Mouse (Mus musculus): Measurements from ENCODE around the gene Lrig1. TPM values are rescaled to one million over a fixed set of nuclear protein-coding genes. Genes with fewer than 3 reads are reported as not detected.

Lrig1 gene
- 10 to 100 TPM; 24.5 to 25.3 TPM for total RNA-seq (2021)
- long read RNA-seq, full-length matches to known transcripts, result 12 of 18 reads
- long read RNA-seq, partial matches to known transcripts, result 5 of 18 reads
- long read RNA-seq, other reads (novel, unspliced or antisense), result 1 of 18 reads

DNA sequence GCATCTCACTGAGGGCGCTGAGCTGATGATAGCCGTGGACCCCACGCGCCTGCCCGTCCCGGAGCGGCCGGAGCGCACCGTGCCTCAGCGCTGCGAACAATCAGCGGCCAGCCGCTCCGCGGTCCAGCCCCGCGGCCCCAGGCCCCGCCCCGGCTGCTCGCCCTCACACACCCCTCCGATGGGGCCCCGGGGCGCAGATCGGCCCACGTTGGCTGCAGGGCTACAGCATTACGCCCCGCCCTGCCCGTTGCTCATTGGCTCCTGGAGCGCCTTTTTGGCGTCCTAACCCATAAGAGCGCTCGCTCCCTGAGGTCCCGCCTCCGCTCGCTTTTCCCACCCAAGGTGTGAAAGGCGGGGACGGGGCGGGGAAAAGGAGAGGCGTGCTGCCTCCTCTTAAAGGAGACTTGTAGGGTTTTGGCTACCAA, at the start of gene Lrig1:
TSS of gene Lrig1 (minus strand) at position 92 of the 425 bp plus-strand sequence.
- peak; percentile 96 to 98 for DNase-seq (ENCODE audit: low spot score in 2 of 2)

DNA sequence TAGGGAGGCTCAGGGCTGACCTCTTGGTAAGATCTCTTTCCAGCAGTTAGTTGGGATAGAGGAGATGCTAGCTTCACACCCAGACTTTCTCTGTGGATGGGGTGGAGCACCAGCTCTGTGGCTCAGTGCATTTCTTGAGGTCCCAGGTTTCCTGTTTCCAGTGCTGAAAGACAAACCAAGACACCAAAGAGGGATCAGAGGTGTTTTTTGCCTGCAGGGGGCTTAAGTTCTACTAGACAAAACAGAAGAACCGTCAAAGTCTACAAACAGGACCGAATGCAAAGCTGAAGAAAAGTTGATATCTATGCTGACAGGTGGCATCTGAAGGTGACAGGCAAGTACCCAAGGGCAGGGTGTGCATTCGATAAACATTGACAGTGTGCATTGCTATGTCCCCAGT, 49.7 kb upstream of the Lrig1 start:
- DNase-seq (ENCODE audit: low spot score in 2 of 2), result no peak

DNA sequence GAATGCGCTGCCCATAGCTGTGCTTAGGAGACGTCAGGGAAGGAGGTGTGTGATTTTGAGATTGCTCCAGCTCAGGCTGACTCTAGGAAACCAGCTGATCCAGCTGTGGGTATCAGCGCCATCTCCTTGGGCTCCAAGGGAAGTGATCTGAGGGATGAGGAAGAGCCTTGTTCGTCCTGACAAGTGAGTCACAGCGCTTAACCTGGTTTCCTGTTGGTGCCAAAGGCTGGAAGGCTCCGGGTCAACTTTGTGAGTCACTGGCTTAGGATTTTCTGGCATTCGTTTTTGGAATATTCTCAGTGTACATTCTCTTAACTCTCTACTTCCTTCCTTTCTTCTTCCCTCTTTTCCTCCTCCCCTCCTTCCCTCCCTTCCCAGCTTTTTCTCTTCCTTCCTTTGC, 48.4 kb upstream of the Lrig1 start:
- no peak for DNase-seq (ENCODE audit: low spot score in 2 of 2)

DNA sequence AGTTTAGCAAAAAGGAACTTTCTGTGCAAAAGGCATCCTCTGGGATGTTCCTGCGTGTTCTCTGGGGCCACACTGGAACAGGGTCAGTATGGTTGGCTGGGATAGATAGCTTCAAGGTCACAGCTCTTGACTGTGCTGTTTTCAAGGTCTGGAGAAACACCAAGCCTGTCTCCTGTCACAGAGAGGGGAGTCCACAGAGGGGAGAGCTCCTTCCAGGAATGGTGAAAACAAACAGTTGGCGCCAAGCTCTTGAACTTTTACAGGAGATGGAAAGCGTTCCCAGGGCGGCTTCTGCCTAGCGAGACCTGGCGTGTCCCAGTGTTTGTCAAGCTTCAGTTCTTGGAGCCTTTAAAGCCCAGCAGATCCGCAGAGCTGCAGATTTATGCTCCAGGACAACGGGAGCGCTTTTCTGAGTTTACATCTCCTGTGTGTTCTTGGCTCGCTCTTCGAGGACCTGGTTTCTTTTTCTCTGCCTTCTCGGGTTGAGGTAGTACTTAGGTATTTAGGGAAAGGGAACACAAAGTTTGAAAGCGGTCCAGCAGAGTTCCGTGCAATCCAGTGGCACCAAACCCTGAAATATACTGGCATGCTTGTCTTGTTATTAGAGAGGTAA, 40.3 kb upstream of the Lrig1 start:
- no peak for DNase-seq (ENCODE audit: low spot score in 2 of 2)

DNA sequence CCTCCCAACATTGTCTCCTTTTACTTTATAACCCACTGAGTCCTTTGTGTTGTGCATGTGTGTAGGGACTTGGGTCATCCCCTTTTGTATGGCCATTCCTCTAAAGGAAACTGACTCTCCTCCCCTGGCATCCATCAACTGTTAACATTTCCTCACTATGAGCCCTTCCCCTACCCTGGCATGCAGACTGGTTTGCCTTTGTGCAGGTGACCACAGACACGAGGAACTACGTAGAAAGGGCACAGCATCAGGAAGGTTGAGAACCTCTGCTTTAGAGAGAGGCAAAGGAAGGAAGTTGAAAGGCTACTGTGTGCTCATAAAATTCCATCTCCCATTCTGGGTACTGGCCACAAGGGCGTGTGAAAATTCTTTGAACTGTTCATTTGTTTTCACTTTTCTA, 38.7 kb upstream of the Lrig1 start:
- DNase-seq (ENCODE audit: low spot score in 2 of 2), result no peak

DNA sequence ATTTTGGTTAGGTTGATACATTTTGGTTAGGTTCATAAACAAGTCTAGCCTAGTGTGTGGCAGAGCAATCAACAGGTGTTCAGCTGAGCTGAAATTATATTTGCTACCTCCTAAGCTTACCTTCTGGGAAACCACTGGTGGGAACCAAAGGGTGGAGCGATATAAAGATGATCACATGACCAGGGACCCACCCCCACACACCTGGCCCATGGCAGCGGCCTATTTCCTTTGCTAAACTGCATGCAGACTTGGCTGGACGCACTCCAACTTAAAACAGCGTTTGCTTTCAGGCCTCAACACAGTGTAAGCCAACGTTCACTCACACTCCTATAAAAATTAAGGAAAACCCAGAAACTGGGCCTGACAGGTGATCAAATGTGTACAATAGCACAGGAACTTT, 33.9 kb upstream of the Lrig1 start:
- no peak for DNase-seq (ENCODE audit: low spot score in 2 of 2)

DNA sequence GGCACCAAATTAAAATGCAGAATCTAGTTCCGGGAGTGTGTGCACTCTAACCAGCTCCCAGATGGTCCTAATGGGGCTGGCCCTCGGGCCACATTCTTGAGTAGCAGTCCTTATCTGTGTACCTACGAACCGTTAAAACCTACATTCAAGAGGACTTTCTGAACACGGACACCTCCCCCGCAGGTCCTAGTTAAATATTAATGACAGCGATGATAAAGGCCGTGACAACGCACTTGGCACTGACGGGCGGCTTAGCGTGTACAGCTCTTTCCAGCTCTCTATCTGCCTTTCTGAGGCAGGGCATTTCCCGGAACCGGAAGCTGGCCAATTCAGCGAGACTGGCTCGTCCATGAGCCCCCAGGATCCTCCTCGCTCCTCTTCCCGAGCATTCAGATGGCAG, 29.9 kb upstream of the Lrig1 start:
- no peak for DNase-seq (ENCODE audit: low spot score in 2 of 2)

DNA sequence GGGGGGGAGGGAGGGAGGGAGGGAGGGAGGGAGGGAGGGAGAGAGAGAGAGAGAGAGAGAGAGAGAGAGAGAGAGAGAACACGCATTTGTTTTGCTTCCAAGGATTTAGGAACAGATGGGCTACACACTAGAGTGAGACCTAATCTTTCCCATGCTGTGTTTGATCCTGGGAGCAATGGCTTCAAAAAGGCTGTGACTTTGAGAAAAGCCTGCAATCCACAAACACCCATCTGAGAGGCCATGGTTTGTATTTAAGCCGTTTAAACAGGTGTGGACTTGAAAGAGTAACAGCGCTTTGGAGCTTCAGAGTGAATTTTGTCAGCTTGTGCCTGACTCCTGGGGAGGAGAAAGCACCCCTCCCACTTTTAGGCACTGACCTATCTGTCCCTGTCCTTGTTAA, 29.2 kb upstream of the Lrig1 start:
- no peak for DNase-seq (ENCODE audit: low spot score in 2 of 2)

GRCm38 (mm10) chr6:94724612-94725011, 24.7 kb upstream of the Lrig1 start:
- DNase-seq (ENCODE audit: low spot score in 2 of 2), result no peak

DNA sequence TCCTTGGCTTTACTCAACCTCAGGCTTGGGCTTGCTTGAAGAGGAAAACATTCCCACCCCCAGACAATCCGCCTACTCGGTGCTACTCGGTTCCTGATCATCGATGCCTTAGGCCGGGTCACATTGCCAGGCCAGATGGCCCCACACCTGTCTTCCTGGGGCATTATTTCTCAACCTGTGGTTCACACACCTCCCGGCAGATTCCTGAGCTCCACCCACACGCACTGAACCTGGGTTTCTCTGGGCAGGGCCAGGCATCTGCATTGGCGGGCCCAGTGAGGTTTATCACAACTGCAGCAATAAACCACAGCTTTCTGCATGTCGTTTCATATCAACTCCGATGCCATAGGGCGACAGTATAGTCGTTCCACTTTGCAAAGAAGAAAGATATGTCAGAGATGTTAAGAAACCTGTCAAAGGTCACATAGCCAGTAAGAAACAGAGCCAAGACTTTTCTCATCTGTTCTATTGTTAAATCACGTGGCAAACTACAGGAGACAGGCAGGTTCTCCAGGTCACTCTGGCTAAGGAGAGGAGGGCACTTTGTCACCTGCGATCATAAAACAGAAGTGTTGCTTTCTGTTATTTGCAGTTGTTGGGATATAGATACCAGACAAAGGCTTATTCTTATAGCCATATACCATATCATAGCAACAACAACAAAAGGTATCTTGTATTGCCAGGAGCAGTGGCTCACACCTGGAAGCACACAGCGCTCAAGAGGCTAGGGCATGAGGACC, 18.8 kb upstream of the Lrig1 start:
- no peak for DNase-seq (ENCODE audit: low spot score in 2 of 2)

- peak; percentile 5 to 26 for DNase-seq (ENCODE audit: low spot score in 2 of 2)
These were observed 17.9 kb upstream of the Lrig1 start for GRCm38 (mm10) chr6:94717705-94718489.

GRCm38 (mm10) chr6:94715645-94715940, 15.6 kb upstream of the Lrig1 start:
- DNase-seq (ENCODE audit: low spot score in 2 of 2), result no peak

DNA sequence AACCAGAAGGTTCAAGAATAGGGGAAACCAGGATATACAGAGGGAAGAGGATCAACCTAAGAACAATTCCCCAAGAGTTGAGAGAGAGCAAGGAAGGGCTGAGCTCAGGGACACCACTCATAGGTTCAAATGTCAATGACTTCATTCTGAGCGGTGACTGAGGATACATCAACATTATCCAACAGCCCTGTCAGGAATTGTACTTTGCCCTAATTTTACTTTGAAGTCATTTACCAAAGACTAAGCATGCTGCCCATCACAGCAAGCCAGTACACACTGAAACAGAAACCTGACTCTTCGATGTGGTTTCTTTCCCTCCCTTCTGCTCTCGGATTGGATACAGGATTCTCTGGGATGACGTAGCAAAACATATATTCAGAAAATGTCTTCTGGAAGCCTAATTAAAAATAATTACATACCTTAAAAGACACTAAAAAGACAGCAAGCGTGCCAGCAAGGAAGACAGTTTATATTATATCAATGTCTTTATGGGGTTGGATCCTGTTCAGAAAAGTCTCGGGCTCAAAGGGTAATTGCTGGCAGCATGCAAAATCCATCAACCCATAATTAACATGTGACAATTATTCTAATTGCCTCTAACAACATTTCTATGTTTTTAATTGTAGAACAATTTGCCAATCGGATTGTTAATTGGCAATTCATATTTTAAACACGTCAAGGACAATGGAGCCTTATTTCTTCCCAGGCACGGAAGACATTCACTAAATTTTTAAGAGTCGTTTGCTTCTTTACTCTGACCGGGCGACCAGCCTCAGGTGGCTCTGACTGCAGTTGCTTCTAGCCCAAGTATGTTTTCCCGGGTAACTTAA, 15.1 kb upstream of the Lrig1 start:
- no peak for DNase-seq (ENCODE audit: low spot score in 2 of 2)

DNA sequence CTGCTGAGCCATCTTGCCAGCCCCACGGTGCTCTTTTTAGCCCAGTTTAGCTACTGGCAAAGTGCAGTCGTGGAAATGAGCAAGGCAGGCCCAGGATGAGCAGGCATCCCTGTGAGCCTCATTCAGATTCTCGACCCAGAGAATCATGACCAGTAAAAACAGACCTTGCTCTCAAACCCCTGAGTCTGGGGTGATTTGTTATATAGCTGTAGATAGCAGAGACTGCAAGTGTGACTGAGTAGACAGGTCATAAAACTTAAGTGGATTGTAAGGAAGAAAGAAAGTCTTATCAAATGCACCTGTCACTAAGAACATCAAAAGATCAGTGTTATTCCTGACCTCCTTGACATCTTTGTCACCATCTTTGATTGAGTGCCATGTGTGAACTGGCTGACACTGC, 9.9 kb upstream of the Lrig1 start:
- DNase-seq (ENCODE audit: low spot score in 2 of 2), result no peak

DNA sequence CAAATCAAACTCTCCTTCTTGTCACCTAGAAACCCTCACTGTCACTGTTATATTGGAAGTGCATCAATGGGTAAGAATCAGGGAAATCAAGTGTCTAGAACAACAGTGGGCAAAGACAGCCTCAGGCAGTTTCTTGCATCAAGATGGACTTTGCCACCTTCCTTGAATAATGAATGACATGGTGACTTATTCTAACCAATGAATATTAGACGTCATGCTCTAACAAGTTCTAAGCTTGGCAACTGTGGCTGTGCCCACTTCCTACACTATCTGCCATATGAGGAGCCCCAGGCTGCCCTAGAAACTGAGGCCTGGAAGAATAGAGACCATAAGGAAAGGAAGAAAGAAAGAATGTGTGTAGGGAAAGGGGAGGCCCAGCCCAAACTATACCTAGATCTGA, 9.2 kb upstream of the Lrig1 start:
- DNase-seq (ENCODE audit: low spot score in 2 of 2), result no peak

GRCm38 (mm10) chr6:94707254-94707653, 7.3 kb upstream of the Lrig1 start:
- DNase-seq (ENCODE audit: low spot score in 2 of 2), result no peak

DNA sequence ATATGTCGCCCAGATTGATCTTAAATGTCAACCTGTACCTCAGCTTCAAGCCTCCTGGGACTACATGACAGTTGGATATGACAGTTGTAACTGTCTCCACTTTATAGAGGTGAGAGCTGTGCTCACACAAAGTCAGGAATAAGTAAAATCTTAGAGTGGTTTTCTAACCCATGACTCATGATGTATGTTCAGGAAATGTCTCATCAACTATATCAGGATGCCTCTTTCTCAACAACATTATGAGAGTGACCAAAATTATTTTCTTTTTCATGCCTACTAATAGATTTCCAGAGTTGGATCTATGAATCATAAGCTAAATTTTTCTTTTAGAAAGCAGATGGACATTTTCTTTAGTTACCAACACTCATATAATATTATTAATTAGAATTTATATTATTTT, 6.0 kb upstream of the Lrig1 start:
- no peak for DNase-seq (ENCODE audit: low spot score in 2 of 2)

GRCm38 (mm10) chr6:94702993-94703392, 3.0 kb upstream of the Lrig1 start:
- no peak for DNase-seq (ENCODE audit: low spot score in 2 of 2)

DNA sequence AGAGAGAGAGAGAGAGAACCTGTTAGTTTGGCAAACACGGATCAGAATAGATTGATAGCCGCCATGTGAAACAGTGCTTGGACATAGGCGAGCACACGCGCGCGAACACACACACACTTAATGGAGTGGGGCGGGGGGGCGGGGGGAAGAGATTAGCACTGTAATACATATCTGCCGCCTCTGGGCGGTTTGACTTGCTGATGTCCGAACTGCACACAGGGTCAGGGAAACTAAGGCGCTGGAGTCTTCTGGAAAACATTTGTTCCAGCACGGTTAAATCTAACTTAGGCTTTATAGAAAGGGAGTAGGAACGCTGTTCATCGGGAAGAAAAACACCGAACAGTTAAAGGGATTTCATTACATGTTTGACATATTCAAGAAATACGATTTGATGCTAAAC, 1.1 kb upstream of the Lrig1 start:
- DNase-seq (ENCODE audit: low spot score in 2 of 2), result no peak

DNA sequence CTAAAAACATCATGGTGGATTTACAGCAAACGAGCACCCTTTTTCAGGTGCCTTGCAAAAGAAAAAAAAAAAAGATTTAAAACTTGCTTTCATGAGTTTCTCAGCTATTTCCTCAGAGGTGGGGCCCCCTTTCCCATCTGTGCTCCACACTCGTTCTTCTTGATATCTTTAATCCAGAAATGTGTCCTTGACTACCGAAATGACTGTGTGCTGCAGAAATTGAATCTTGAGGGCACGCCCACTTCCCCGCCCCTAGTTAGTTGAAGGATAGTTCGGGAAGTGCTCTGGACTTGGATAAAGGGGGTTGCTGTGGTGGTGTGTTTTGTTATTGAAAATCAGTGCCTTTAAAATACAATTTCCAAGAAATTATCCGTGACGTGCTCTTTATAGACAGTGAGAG, 654 bp upstream of the Lrig1 start:
- DNase-seq (ENCODE audit: low spot score in 2 of 2), result peak in 1 of 2 experiments; percentile 42

All from layer of hippocampus, adult 18-20 months (tissue).